Mouse (Mus musculus) stomach, embryonic 14.5 days (tissue): ENCODE measurements around the gene Zglp1. TPM values are rescaled to one million over a fixed set of nuclear protein-coding genes. Genes with fewer than 3 reads are reported as not detected.

Experiments
- ATAC-seq: fragments of 200-750 bp; cut with Nextera tagmentation; 2 replicates; pipeline ENCODE4 v1.8.0; 2017; ENCODE audit warnings: low read depth, moderate TSS enrichment; ENCODE audit not compliant: insufficient number of reproducible peaks, insufficient read depth, low FRiP score
- H3K27ac ChIP-seq: fragments of 300-500 bp; sonication (generic); 2 replicates; pipeline ENCODE4 v1.5.1; 2014; ENCODE audit warnings: mild to moderate bottlenecking, low read length, moderate library complexity, mixed read lengths
- H3K27me3 ChIP-seq: fragments of 300-500 bp; sonication (generic); 2 replicates; pipeline ENCODE4 v1.6.1; 2014; ENCODE audit warnings: low read length, control low read depth, mixed read lengths; ENCODE audit not compliant: control insufficient read depth, insufficient read depth
- H3K36me3 ChIP-seq: fragments of 300-500 bp; sonication (generic); 2 replicates; pipeline ENCODE4 v1.6.1; 2014; ENCODE audit warnings: mild to moderate bottlenecking, control low read depth, low read length, moderate library complexity, mixed read lengths; ENCODE audit not compliant: control insufficient read depth, insufficient read depth
- H3K4me1 ChIP-seq: fragments of 300-500 bp; sonication (generic); 2 replicates; pipeline ENCODE4 v1.6.1; 2014; ENCODE audit warnings: low read length, control low read depth, mixed read lengths; ENCODE audit not compliant: control insufficient read depth, insufficient read depth
- H3K4me2 ChIP-seq: fragments of 300-500 bp; sonication (generic); replicated peaks from 2 replicates; pipeline ENCODE4 v1.6.1; 2014; ENCODE audit warnings: low read depth, low read length, control low read depth
- H3K4me3 ChIP-seq: fragments of 300-500 bp; sonication (generic); 2 replicates; pipeline ENCODE4 v1.5.1; 2014; ENCODE audit warnings: low read depth, low read length, control low read depth
- H3K9ac ChIP-seq: fragments of 300-500 bp; sonication (generic); replicated peaks from 2 replicates; pipeline ENCODE4 v1.6.1; 2014; ENCODE audit warnings: low read depth, mild to moderate bottlenecking, control low read depth, low read length, moderate library complexity, mixed read lengths
- H3K9me3 ChIP-seq: fragments of 300-500 bp; sonication (generic); 2 replicates; pipeline ENCODE4 v1.6.1; 2016; ENCODE audit warnings: low read depth, low read length, control low read depth; ENCODE audit not compliant: control insufficient read depth
- whole genome bisulfite sequencing: fragments of 180-500 bp; shearing (Covaris S2); extraction: QIAGEN DNeasy Blood & Tissue Kit; methylation state at CpG from one replicate; pipeline ENCODE4 v1.1.7; 2014; 5-methylcytosine and 5-hydroxymethylcytosine counted together
- microRNA counts: library from miRNA; unstranded; fragments of <30 nt; microRNA quantifications from one replicate; lab custom pipeline; 2016
- microRNA-seq: library from miRNA; unstranded; fragments of <30 nt; microRNA quantifications from one replicate; pipeline ENCODE4, GENCODE M21; 2016
- polyA plus RNA-seq: library from polyadenylated mRNA; unstranded; fragments of >200 nt; fragmentation: Nextera tagmentation; extraction: Ambion mirVana; gene quantifications from 2 replicates; pipeline ENCODE4 v1.2.1, GENCODE M21; 2014

Gene Zglp1
- polyA plus RNA-seq, 1 experiment from 2014 or later: 1.8 TPM

- Histone ChIP-seq H3K4me3 (peak overlapping the region; percentile 40), H3K4me1 (peaks cover 14% of the 10 kb centered on the region), H3K9ac (no peak overlapping the region), H3K36me3 (no peaks in the 10 kb centered on the region), H3K9me3 (no peaks in the 10 kb centered on the region), H3K27ac (no peak overlapping the region), H3K27me3 (peaks cover 15% of the 10 kb centered on the region; the same call in 1 of the 2 replicates), H3K4me2 (peak overlapping the region; percentile 59)
- no peak for ATAC-seq
- 4% methylated on average over 17 of the region's 17 CpGs for WGBS
Observed at GRCm38 (mm10) chr9:21016331-21017176, 50.3 kb downstream of the Zglp1 start.

DNA sequence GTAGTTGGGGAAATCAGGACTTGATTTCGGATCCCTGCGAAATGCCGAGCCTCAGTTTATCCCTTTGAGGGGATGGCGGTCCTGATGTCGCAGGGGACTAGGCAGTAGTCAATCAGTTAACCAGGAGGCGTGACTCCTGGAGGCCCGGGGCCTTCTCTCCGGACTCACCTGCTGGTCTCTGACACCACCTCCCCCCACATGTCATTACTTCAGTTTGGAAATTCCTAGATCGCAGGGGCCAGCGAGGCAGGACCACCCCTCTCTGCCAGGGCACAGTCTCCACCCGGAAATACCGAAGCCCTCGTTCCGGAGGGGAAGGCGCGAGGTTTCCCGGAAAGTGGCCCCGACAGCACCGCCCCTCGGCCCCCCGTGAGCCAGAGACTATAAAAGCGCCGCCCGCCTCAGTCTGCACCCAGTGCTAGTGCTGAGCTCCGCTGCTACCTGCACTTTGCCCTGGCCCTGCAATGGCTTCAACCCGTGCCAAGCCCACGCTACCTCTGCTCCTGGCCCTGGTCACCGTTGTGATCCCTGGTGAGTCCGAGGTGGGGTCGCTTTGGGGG lies 51.2 kb downstream of the Zglp1 start, which contains the start of gene Icam1:
Icam1 (plus strand) TSS at position 415 of the 560 bp plus-strand sequence.
- ATAC-seq: peak; percentile 43; the same call in 1 of the 2 replicates
- 2% methylated on average over 30 of the region's 30 CpGs for WGBS
- no peak within 1 kb of the TSS for H3K27ac ChIP-seq
- H3K4me2 ChIP-seq: peak within 1 kb of the TSS; percentile 59
- H3K27me3 ChIP-seq: peaks cover 15% of the 10 kb centered on the region; the same call in 1 of the 2 replicates
- peak within 1 kb of the TSS; percentile 40 for H3K4me3 ChIP-seq
- no peaks in the 10 kb centered on the region for H3K36me3 ChIP-seq
- no peak within 1 kb of the TSS; the same call in 1 of the 2 replicates for H3K9ac ChIP-seq
- H3K4me1 ChIP-seq: peaks cover 14% of the 10 kb centered on the region
- no peaks in the 10 kb centered on the region for H3K9me3 ChIP-seq

DNA sequence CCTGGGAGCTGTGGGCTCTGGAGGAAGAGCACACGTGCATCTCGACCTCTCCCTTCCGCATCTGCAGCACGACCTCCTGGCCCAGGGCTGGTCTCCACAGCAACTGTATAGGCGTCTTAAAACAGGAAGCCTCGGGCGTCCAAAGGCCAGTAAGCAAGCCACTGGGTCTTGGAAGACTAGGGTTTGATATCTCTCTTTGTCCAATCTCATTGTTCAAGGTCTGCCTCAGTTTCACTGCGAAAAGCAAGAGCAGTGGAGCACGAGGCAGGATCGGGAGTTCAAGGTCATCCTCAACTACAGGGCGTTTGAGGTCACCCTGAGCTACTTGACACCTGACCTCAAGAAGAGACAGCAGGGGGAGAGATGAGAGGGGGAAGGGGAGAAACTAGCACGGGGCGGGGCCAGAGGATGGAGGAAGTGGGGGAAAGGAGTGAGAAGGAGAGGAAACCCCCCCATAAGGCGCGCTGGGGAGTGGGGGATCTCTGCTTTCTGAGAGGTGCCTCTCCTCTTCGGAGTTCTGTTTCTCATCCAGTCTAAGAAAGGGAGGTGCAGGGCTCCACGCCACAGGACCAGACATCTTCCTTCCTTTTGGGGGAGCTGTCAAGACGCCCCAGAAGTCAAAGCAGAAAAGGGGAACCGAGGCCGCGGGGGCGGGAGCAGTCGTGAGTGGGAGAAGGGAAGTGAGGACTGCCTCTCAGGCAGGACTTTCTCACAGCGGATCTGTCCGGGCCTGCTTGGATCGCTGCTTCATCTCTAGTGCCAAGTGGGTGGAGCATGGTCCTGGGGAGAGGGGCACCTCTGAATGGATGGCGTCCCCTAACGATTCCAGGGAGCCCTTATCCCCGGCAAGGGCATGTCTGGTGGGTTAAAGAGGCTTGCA lies 52.0 kb downstream of the Zglp1 start:
- Histone ChIP-seq H3K9ac (no peak overlapping the region; the same call in 1 of the 2 replicates), H3K9me3 (no peaks in the 10 kb centered on the region), H3K4me2 (peak overlapping the region; percentile 59), H3K27ac (no peak overlapping the region), H3K27me3 (peaks cover 15% of the 10 kb centered on the region; the same call in 1 of the 2 replicates), H3K36me3 (no peaks in the 10 kb centered on the region), H3K4me3 (peak overlapping the region; percentile 40), H3K4me1 (peaks cover 14% of the 10 kb centered on the region)
- WGBS: 4% methylated on average over 29 of the region's 29 CpGs
- ATAC-seq: peak; percentile 53; the same call in 1 of the 2 replicates

MicroRNA genes within 50 kb of the gene (microRNA counts, 519-probe panel; counts per million panel counts)
- 3,056 counts per million, percentile 55 among the panel's probes with 10 or more counts for microRNA mmu-miR-1900 (lab: Ali Mortazavi, UCI)

Small RNA genes lying within 50 kb of the gene (microRNA-seq; reads per million reads assigned to microRNA genes)
- gene Mir1900 (not detected), gene Mir7082 (not detected)

Other genes starting within 250 kb of the Zglp1 start
- gene Rdh8, start 248.6 kb downstream of the Zglp1 start, polyA plus RNA-seq: not detected in 2 replicates
- 11.9 and 12.6 TPM in 2 replicates for gene A230050P20Rik, start 198.5 kb downstream of the Zglp1 start, polyA plus RNA-seq
- gene Angptl6, start 187.4 kb downstream of the Zglp1 start, polyA plus RNA-seq: 6.9 and 7.2 TPM in 2 replicates
- 72.7 and 74.6 TPM in 2 replicates for gene Ppan, start 178.9 kb downstream of the Zglp1 start, polyA plus RNA-seq
- 281 and 289 TPM in 2 replicates for gene Eif3g, start 168.5 kb downstream of the Zglp1 start, polyA plus RNA-seq
- 64.7 and 69.6 TPM in 2 replicates for gene Dnmt1, start 107.2 kb downstream of the Zglp1 start, polyA plus RNA-seq
- gene S1pr2, start 90.3 kb downstream of the Zglp1 start, polyA plus RNA-seq: 48.6 and 52.3 TPM in 2 replicates
- gene Mrpl4, start 64.4 kb downstream of the Zglp1 start, polyA plus RNA-seq: 136 and 150 TPM in 2 replicates
- 10.6 and 12.5 TPM in 2 replicates for gene Icam1, start 51.1 kb downstream of the Zglp1 start, polyA plus RNA-seq
- gene Icam4, start 37.7 kb downstream of the Zglp1 start, polyA plus RNA-seq: 0.84 and 1.0 TPM in 2 replicates
- gene Icam5, start 35.0 kb downstream of the Zglp1 start, polyA plus RNA-seq: 0.18 TPM in 1 of 2 replicates, not detected in the other
- gene Gm49373, start 6.0 kb upstream of the Zglp1 start, polyA plus RNA-seq: 0.30 and 0.43 TPM in 2 replicates
- 56.0 and 56.4 TPM in 2 replicates for gene Fdx1l, start 6.5 kb upstream of the Zglp1 start, polyA plus RNA-seq
- gene Gm38431, start 24.9 kb upstream of the Zglp1 start, polyA plus RNA-seq: 2.0 and 2.3 TPM in 2 replicates
- gene Raver1, start 24.9 kb upstream of the Zglp1 start, polyA plus RNA-seq: 68.7 and 74.2 TPM in 2 replicates
- gene Tyk2, start 64.2 kb upstream of the Zglp1 start, polyA plus RNA-seq: 10.2 and 10.9 TPM in 2 replicates
- 283 and 302 TPM in 2 replicates for gene Cdc37, start 82.9 kb upstream of the Zglp1 start, polyA plus RNA-seq
- gene Pde4a, start 98.6 kb upstream of the Zglp1 start, polyA plus RNA-seq: 5.4 TPM in 2 replicates
- gene Keap1, start 172.3 kb upstream of the Zglp1 start, polyA plus RNA-seq: 34.5 and 40.3 TPM in 2 replicates
- gene S1pr5, start 181.3 kb upstream of the Zglp1 start, polyA plus RNA-seq: 0.27 and 0.48 TPM in 2 replicates
- gene Atg4d, start 198.2 kb upstream of the Zglp1 start, polyA plus RNA-seq: 38.8 and 43.5 TPM in 2 replicates
- gene Kri1, start 220.9 kb upstream of the Zglp1 start, polyA plus RNA-seq: 14.1 and 14.7 TPM in 2 replicates
- 47.4 and 48.5 TPM in 2 replicates for gene Cdkn2d, start 224.3 kb upstream of the Zglp1 start, polyA plus RNA-seq
- gene Ap1m2, start 245.2 kb upstream of the Zglp1 start, polyA plus RNA-seq: 54.4 and 55.8 TPM in 2 replicates